Mouse (Mus musculus): ENCODE data around the gene Crlf1.

Gene Crlf1

GRCm38 (mm10) chr8:70519043-70519442 is 26.1 kb downstream of the Crlf1 start:
- no peak for DNase-seq (ENCODE audit: low read depth, low spot score)

- DNase-seq (ENCODE audit: low read depth, low spot score), result no peak
Observed at GRCm38 (mm10) chr8:70519606-70520005, 26.6 kb downstream of the Crlf1 start.

GRCm38 (mm10) chr8:70522592-70523403 is 29.8 kb downstream of the Crlf1 start:
- peak; percentile 99 for DNase-seq (ENCODE audit: low read depth, low spot score)

GRCm38 (mm10) chr8:70527111-70527511 is 34.2 kb downstream of the Crlf1 start:
- DNase-seq (ENCODE audit: low read depth, low spot score), result peak; percentile 54

GRCm38 (mm10) chr8:70527512-70528181 is 34.7 kb downstream of the Crlf1 start, which contains the start of the genes Fkbp8 and Kxd1:
Gene Fkbp8, plus strand, starts transcription at chr8:70527724.
Gene Kxd1, minus strand, starts transcription at chr8:70527956.
- peak; percentile 97 for DNase-seq (ENCODE audit: low read depth, low spot score)

- DNase-seq (ENCODE audit: low read depth, low spot score), result peak; percentile 72
Observed at GRCm38 (mm10) chr8:70528182-70528797, 35.3 kb downstream of the Crlf1 start.

GRCm38 (mm10) chr8:70529299-70529698 is 36.3 kb downstream of the Crlf1 start:
- no peak for DNase-seq (ENCODE audit: low read depth, low spot score)

GRCm38 (mm10) chr8:70529741-70530161 is 36.8 kb downstream of the Crlf1 start:
- DNase-seq (ENCODE audit: low read depth, low spot score), result no peak

GRCm38 (mm10) chr8:70530314-70530713 is 37.4 kb downstream of the Crlf1 start:
- no peak for DNase-seq (ENCODE audit: low read depth, low spot score)

- DNase-seq (ENCODE audit: low read depth, low spot score), result no peak
Observed at GRCm38 (mm10) chr8:70534281-70534680, 41.3 kb downstream of the Crlf1 start.

- no peak for DNase-seq (ENCODE audit: low read depth, low spot score)
Observed at GRCm38 (mm10) chr8:70535221-70535620, 42.3 kb downstream of the Crlf1 start.

GRCm38 (mm10) chr8:70535701-70536100 is 42.7 kb downstream of the Crlf1 start:
- no peak for DNase-seq (ENCODE audit: low read depth, low spot score)

- DNase-seq (ENCODE audit: low read depth, low spot score), result peak; percentile 84
Observed at GRCm38 (mm10) chr8:70538024-70538579, 45.1 kb downstream of the Crlf1 start.

- DNase-seq (ENCODE audit: low read depth, low spot score), result peak; percentile 98
Observed at GRCm38 (mm10) chr8:70538633-70539076, 45.7 kb downstream of the Crlf1 start.

GRCm38 (mm10) chr8:70539077-70539813 is 46.3 kb downstream of the Crlf1 start, which contains the start of gene Ell:
Gene Ell, plus strand, starts transcription at chr8:70539457.
- peak; percentile 99 for DNase-seq (ENCODE audit: low read depth, low spot score)

- DNase-seq (ENCODE audit: low read depth, low spot score), result no peak
Observed at GRCm38 (mm10) chr8:70540013-70540506, 47.1 kb downstream of the Crlf1 start.

- DNase-seq (ENCODE audit: low read depth, low spot score), result no peak
Observed at GRCm38 (mm10) chr8:70540507-70541071, 47.6 kb downstream of the Crlf1 start.

- DNase-seq (ENCODE audit: low read depth, low spot score), result no peak
Observed at GRCm38 (mm10) chr8:70541081-70541480, 48.1 kb downstream of the Crlf1 start.

GRCm38 (mm10) chr8:70544200-70544687 is 51.3 kb downstream of the Crlf1 start:
- no peak for DNase-seq (ENCODE audit: low read depth, low spot score)

GRCm38 (mm10) chr8:70546412-70546811 is 53.5 kb downstream of the Crlf1 start:
- no peak for DNase-seq (ENCODE audit: low read depth, low spot score)

All from R1 (cell line).